Mouse (Mus musculus) ovary, adult 18-20 months (tissue): Measurements from ENCODE around the gene Rps9.
"Not testable (repeated sequence)": the region's sequence is repeated elsewhere in the genome, so short reads cannot be mapped to it uniquely, and the experiment has no call there.

Experiments used
- DNase-seq: peaks from one replicate; pipeline ENCODE4 v3.0.0; 2022; ENCODE audit warnings: low spot score, mixed read lengths

Gene Rps9

DNA sequence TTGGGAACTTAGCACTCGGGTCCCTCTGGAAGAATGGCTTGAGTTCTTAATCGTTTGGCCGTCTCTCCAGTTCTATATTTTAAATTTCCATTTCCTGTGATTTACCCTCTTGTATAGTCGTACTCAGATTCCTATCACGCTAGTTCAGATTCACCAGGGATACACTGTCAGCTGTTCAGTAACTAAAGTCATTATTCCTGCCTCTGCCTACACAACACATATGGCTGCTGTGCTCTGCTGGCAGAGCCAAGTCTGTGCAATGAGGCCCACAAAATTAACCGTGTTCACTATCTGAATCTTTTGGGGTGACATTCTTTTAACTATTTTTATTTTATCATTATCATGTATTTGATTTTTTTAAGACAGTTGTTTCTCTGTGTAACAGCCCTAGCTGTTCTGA, 5.3 kb upstream of the Rps9 start:
- DNase-seq = no peak

- no peak for DNase-seq
Measured at GRCm38 (mm10) chr7:3703148-3703878, 480 bp upstream of the Rps9 start.

GRCm38 (mm10) chr7:3704475-3704874, 682 bp downstream of the Rps9 start:
- DNase-seq = no peak

DNA sequence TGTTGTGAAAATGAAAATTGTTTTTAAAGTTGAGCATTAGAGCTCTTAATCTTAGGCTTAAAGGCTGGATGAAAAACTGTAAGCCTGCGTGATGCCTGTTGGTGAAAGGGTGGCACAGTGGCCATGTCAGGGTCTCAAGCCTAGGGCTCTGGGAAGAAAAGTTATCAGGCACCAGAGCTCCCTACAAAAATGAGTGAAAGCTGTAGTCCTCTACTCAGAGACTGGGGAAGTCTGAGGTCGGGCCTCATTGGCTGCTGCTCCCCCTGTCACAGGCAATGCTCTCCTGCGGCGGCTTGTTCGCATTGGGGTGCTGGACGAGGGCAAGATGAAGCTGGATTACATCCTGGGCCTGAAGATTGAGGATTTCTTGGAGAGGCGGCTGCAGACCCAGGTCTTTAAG, 1.7 kb downstream of the Rps9 start:
- not testable (repeated sequence) for DNase-seq

DNA sequence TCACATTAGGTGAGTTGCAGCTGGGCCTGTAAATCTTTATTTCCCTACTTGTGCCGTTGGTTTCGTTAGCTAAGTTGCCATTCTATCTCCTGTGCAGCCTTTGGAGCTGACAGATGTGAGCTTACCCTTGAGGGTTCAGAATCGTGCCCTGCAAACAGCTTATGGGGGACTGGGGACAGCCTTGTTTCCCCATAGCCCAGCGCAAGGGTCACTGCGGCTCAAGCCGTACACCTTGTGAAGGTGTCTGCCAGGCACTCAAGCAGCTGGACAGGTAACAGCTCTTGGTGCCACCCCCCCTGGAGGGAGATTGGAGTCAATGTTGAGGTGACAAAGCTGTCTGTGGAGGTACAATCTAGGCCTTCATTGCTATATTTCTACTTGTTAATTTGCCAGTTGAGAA, 2.1 kb downstream of the Rps9 start:
- no peak for DNase-seq

- DNase-seq = no peak
Measured at GRCm38 (mm10) chr7:3706343-3706934, 2.6 kb downstream of the Rps9 start.

DNA sequence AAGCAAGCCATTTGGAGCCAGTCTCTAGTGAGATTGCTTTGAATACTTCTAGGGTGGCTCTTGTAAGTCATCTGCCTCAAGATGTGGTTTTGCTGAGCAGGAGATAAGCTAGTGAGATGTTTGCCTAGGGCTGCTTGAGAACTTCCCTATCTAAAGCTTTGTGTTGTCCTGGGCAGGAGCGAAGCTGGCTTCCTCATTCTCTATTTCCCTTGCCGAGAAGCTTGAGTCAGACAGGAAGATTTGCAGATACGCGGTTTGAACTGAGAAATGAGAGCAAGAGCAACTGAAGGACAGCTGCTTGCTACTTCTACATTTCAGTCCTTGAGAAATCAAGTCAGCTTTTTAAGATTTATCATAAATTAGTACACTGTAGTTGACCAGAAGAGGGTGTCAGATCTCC, 3.2 kb downstream of the Rps9 start:
- no peak for DNase-seq

DNA sequence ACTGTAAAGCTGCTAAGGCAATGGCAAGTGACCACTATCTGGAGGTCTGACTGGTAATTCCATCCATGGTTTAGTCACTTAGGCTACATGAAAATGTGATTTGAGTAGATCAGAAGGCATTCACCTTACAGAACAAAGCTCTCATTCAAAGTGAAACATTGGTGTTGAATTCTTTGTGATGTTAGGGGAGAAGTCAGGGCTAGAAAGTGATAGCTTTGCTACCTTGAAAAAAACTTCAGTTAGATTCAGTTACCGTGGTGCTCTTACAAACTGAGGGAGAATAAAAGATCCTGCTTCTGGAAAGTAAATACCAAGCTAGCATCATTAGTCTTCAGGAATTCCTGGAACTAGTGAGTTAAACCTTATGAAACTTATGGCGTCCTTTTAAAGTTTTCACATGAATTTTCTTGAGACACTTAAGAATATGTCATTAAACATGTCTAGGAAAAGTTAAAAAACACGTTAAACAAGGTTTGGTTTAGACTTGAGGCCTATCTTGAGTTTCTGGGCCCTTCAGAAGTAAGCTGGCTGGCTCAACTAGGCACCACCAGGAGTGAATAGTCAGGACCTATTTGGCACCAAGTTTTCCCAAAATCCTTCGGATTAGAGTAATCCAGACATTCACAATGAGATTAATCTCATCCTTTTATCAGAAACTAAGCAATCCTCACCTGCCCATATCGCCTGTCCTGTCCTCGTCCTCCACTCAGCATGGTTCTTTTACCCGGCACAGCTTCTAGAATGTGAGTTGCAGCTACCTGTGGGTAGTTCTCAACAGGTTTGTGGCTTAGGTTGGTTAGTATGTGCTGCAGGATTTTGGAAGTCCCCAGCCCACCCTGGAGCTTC, 4.0 kb downstream of the Rps9 start:
- no peak for DNase-seq

DNA sequence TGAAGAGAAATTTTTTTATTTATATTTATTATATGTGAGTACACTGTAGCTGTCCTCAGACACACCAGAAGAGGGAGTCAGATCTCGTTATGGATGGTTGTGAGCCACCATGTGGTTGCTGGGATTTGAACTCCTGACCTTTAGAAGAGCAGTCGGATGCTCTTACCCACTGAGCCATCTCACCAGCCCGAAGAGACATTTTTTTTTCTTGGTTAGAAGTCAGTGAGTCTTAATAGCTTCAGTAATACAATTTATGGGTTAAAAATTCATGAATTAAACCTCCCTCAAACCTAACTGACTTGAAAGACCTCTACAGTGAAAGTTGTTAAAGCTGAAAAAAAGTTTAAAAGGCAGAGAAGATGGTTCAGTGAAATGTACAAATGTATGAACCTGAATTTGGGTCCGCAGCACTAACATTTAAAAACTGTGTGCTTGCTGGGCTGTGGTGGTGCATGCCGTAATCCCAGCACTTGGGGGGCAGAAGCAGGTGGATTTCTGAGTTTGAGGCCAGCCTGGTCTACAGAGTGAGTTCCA, 4.7 kb downstream of the Rps9 start:
- DNase-seq = not testable (repeated sequence)

- no peak for DNase-seq
Measured at GRCm38 (mm10) chr7:3709000-3709399, 5.2 kb downstream of the Rps9 start.

DNA sequence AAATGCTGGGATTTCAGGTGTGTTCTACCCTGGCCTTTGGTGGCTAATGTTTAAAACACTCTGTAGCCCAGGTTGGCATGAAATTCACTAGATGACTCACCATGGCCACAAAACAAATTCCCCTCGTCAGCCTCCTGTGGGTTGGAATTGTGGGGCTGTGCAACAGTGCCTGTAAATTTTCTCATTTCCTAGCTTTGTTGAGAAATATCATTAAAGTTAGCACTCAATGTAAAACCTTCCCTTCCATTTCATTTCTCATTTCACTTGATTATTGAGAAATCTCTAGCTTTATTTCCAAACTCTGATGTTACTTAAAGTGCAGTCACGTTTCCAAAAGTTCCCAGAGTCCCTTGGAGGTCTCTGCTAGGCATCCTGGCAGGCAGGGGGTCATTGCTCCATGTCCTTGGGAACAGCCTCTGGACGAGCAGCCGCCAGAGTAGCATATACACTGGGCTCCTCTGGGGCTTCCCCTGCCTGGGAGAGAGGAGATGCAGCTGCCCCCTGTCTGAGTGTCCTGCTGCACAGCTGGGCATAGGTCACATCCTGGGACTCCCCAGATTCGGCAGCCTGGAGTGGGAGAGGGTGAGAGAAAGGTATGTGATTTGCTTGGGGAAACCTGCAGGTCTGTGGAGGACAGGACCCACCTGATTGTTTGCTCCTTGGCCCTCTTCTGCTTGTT, 8.6 kb downstream of the Rps9 start:
- DNase-seq = no peak

- no peak for DNase-seq
Measured at GRCm38 (mm10) chr7:3715249-3715648, 11.5 kb downstream of the Rps9 start.

GRCm38 (mm10) chr7:3720268-3720667, 16.5 kb downstream of the Rps9 start, which contains the start of gene Pirb:
Pirb (minus strand) TSS chr7:3720391.
- not testable (repeated sequence) for DNase-seq

GRCm38 (mm10) chr7:3725459-3725858, 21.7 kb downstream of the Rps9 start:
- DNase-seq = not testable (repeated sequence)

DNA sequence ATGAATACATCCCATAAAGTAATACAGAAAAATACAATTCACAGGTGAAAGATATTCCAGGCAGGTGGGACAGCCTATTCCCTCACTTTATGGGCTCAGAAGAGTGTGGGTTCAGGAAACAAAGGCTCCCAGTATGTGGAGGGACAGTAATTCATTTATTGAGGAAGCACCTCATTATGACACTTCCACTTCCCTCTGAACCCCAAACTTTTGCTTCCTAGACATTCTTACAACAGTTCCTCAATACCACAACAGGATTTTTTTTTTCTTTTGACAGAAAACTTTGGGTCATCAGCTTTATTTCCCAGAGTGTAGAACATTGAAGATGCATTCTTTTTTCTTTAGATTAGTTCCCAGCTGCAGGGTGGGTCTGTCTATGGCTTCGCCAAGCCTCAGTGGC, 28.9 kb downstream of the Rps9 start:
- DNase-seq = not testable (repeated sequence)
